Mouse (Mus musculus) small intestine, adult 2 months (tissue): ENCODE results near the gene Kirrel3. TPM values are rescaled to one million over a fixed set of nuclear protein-coding genes. Genes with fewer than 3 reads are reported as not detected.

Source experiments
- H3K27ac ChIP-seq: fragments of 200-500 bp; 2 replicates; pipeline ENCODE4 v1.5.1; 2012; ENCODE audit warnings: low read depth, low read length, control low read depth, inconsistent platforms; ENCODE audit not compliant: insufficient read depth
- H3K27me3 ChIP-seq: fragments of 200-500 bp; 2 replicates; pipeline ENCODE4 v1.6.1; 2012; ENCODE audit warnings: mild to moderate bottlenecking, moderate library complexity, low read length, inconsistent platforms; ENCODE audit not compliant: control insufficient read depth, insufficient read depth
- H3K36me3 ChIP-seq: fragments of 200-500 bp; 2 replicates; pipeline ENCODE4 v1.6.1; 2012; ENCODE audit warnings: mild to moderate bottlenecking, low read length, control low read depth, inconsistent platforms; ENCODE audit not compliant: control insufficient read depth, insufficient read depth
- H3K4me1 ChIP-seq: fragments of 200-500 bp; 2 replicates; pipeline ENCODE4 v1.6.1; 2012; ENCODE audit warnings: low read length, inconsistent platforms, mixed read lengths; ENCODE audit not compliant: control insufficient read depth, insufficient read depth, insufficient read length
- H3K4me3 ChIP-seq: fragments of 200-500 bp; 2 replicates; pipeline ENCODE4 v1.5.1; 2012; ENCODE audit warnings: low read depth, mild to moderate bottlenecking, control low read depth, inconsistent platforms, low read length, moderate library complexity
- CTCF ChIP-seq: fragments of 200-500 bp; IDR thresholded peaks from 2 replicates; pipeline ENCODE4 v1.5.1; 2012; ENCODE audit warnings: low read depth, mild to moderate bottlenecking, control low read depth, inconsistent platforms, low read length, moderate library complexity, mixed read lengths; ENCODE audit not compliant: insufficient replicate concordance, insufficient read length; ENCODE audit errors: extremely low read depth
- POLR2A ChIP-seq: fragments of 200-500 bp; IDR thresholded peaks from 2 replicates; pipeline ENCODE4 v1.6.1; 2012; ENCODE audit warnings: low read depth, mild to moderate bottlenecking, control low read depth, inconsistent platforms, low read length, moderate library complexity
- WGBS: fragments of 180-500 bp; shearing (Covaris S2); methylation state at CpG from one replicate; pipeline ENCODE4 v1.1.7; 2018; 5-methylcytosine and 5-hydroxymethylcytosine counted together
- polyA plus RNA-seq: library from polyadenylated mRNA; depleted of rRNA; stranded (reverse); fragments of >200 nt; gene quantifications from 2 replicates; pipeline ENCODE4 v1.2.3, GENCODE M21; 2012

The Kirrel3 gene
- polyA plus RNA-seq, 1 experiment = 0.22 TPM

DNA sequence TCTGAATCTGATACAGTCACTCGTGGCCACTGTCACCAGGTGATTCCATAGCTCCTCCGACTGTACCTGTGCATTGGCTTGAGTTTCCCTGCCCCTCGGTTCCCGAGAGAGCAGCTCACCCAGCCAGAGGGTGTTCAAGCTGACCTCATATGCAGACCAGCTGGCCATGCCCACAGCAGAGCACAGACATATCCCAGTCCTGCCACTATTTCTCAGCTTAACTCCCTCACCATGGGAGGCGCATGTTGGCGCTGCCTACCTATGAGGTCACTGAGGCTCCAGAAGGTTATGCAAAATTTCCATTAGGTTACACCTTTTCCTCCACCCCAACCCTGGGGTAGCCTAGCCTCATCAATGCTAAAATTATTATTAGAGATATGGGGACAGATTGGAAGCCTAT, 489.6 kb downstream of the Kirrel3 start:
- 88% methylated on average over 6 of the region's 6 CpGs for WGBS
- H3K36me3 ChIP-seq = no peaks in the 10 kb centered on the region
- peaks cover 45% of the 10 kb centered on the region for H3K27me3 ChIP-seq
- H3K4me1 ChIP-seq = no peaks in the 10 kb centered on the region
- TF ChIP-seq POLR2A = no peak
- no peak for TF ChIP-seq CTCF
- H3K4me3 ChIP-seq = no peak overlapping the region
- H3K27ac ChIP-seq = no peak overlapping the region

DNA sequence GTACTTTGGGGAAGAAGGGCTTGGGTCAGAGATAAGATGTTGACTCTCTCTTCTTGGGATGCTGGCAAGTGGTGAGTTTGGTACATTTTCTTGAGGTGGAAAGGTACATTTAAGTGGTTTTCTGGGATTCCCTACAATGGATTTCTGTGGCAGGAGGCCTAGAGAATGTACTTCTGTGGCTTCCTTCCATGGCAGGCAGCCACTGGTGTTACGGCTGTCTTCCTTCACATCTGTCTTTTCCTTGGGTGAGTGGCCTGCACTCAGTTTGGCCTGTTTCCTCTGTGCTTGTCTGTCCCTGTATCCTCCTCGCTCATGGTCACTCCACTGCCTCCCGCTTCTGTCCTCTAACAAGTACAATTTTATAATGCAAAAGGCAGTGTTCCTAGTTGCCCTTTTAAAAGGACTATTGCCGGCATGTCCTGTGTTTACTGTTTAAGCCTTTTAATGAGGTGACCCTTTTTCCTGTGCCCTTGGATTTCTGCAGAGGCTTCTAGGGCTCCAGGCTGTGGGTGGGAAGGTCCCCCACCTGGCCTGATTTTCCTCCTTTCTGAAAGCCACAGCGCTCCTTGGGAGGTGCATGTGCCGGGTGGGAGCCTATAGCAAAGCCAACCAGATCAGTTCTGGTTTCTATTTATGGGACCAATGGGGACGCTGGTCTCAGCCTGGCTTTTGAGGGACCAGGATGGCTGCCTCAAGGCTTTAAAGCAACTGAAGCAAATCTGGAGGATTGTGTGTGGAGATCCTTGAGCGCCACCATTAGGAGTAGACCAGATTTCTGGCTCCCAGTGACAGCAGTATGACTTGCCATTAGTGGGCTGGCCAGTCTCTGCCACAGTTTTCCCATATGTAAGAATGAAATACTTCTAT, 491.1 kb downstream of the Kirrel3 start:
- H3K4me3 ChIP-seq = no peak overlapping the region
- no peaks in the 10 kb centered on the region for H3K36me3 ChIP-seq
- H3K4me1 ChIP-seq = no peaks in the 10 kb centered on the region
- H3K27me3 ChIP-seq = peaks cover 42% of the 10 kb centered on the region
- 73% methylated on average over 8 of the region's 8 CpGs for WGBS
- H3K27ac ChIP-seq = no peak overlapping the region
- no peak for TF ChIP-seq POLR2A
- TF ChIP-seq CTCF = no peak

DNA sequence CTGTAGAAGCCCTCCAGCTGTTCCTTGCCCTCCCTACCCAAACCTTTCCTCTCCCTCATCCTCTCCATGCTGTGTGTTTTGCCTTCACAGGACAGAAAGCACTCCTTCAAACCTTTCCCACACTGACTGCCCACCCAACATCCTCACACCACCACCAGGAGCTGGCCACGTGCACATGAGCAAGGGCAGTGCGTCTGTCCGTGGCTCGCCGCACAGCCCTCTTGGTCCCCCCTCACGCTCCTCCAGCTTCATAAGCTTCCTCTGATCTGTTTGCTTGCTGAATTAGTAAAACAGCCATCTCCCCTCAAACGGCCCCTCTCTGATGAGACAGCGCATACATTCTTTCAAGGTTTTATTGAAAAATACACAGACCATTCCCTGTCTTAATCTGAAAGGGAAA, 492.0 kb downstream of the Kirrel3 start:
- H3K27ac ChIP-seq = no peak overlapping the region
- no peaks in the 10 kb centered on the region for H3K36me3 ChIP-seq
- no peak for TF ChIP-seq POLR2A
- no peak for TF ChIP-seq CTCF
- no peaks in the 10 kb centered on the region for H3K4me1 ChIP-seq
- no peak overlapping the region for H3K4me3 ChIP-seq
- H3K27me3 ChIP-seq = peaks cover 47% of the 10 kb centered on the region
- WGBS = 23% methylated on average over 8 of the region's 8 CpGs

- 66% methylated on average over 3 of the region's 3 CpGs for WGBS
- Histone ChIP-seq H3K4me1 (no peaks in the 10 kb centered on the region), H3K4me3 (no peak overlapping the region), H3K36me3 (no peaks in the 10 kb centered on the region), H3K27ac (no peak overlapping the region), H3K27me3 (peaks cover 47% of the 10 kb centered on the region)
- TF ChIP-seq POLR2A = no peak
- TF ChIP-seq CTCF = no peak
Observed at GRCm38 (mm10) chr9:34978229-34978628, 492.5 kb downstream of the Kirrel3 start.

DNA sequence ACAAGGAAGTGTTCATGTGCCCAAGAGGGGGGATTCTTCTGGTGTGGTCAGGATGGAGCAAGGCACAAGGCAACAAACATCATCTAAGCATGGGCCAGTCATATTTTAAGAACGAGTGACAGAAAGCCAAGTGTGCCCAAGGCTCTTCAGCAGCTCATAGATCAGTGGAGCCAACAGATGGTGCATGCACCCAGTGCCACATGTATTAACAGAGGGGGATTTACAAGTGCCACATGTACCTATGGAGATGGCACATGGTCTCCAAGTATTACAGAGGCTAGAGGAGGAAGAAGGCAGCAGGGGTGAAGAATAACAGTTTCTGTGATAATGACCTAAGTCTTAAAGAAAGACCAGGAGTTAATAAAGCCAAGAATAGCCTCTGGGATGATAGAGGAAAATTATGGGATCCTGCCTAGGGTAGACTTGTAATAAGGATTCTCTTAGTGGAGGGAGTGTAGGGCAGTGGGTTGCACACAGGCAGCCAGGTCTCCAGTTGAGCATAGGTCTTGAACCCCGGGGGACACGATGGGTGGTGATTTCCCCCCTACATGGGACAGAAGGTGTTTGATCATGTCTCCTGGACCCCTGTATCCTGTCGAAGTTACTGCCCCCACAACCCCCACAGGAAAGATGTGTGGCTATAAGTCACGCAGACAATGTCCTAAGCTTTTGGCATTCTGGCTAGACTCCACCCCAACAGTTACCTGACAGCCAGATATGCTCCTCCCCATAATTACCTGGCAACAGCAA, 495.0 kb downstream of the Kirrel3 start:
- H3K36me3 ChIP-seq = no peaks in the 10 kb centered on the region
- TF ChIP-seq POLR2A (no peak), CTCF (no peak)
- H3K27ac ChIP-seq = no peak overlapping the region
- peaks cover 9% of the 10 kb centered on the region; the same call in 1 of the 2 replicates for H3K4me1 ChIP-seq
- no peak overlapping the region for H3K4me3 ChIP-seq
- WGBS = 85% methylated on average over 5 of the region's 5 CpGs
- H3K27me3 ChIP-seq = peaks cover 36% of the 10 kb centered on the region

- 11% methylated on average over 12 of the region's 12 CpGs for WGBS
- peaks cover 47% of the 10 kb centered on the region for H3K27me3 ChIP-seq
- peaks cover 9% of the 10 kb centered on the region; the same call in 1 of the 2 replicates for H3K4me1 ChIP-seq
- no peak overlapping the region for H3K4me3 ChIP-seq
- no peaks in the 10 kb centered on the region for H3K36me3 ChIP-seq
- TF ChIP-seq POLR2A = no peak
- peak; percentile 50; the same call in 1 of the 2 replicates for TF ChIP-seq CTCF
- H3K27ac ChIP-seq = no peak overlapping the region
Observed at GRCm38 (mm10) chr9:34983513-34984462, 498.1 kb downstream of the Kirrel3 start.

GRCm38 (mm10) chr9:34986156-34986555, 500.5 kb downstream of the Kirrel3 start:
- H3K4me3 ChIP-seq = no peak overlapping the region
- TF ChIP-seq POLR2A (no peak), CTCF (no peak)
- H3K27ac ChIP-seq = no peak overlapping the region
- no peaks in the 10 kb centered on the region for H3K36me3 ChIP-seq
- H3K4me1 ChIP-seq = peaks cover 9% of the 10 kb centered on the region; the same call in 1 of the 2 replicates
- peaks cover 40% of the 10 kb centered on the region for H3K27me3 ChIP-seq
